Mouse (Mus musculus) layer of hippocampus, adult 8-10 months (tissue): Measurements from ENCODE around the gene Nasp. TPM values are rescaled to one million over a fixed set of nuclear protein-coding genes. Genes with fewer than 3 reads are reported as not detected.
A peak's percentile ranks its signal among the peaks of the same experiment; 100 is the strongest.

Experiments
- DNase-seq, 2 experiments: peaks; one replicate each; pipeline ENCODE4 v3.0.0; 2022; ENCODE audit warnings: low spot score in 2 of 2
- total RNA-seq, 4 experiments: library from RNA; stranded (reverse); gene quantifications; 2 replicates each; pipeline ENCODE4 v1.2.4; 2022

The Nasp gene
- total RNA-seq, 4 experiments from 2014 or later = 21.4 to 36.0 (median 28.5) TPM

GRCm38 (mm10) chr4:116635197-116635596, 7.5 kb upstream of the Nasp start:
- DNase-seq = no peak

- peak; percentile 81 to 88 for DNase-seq
These were observed 403 bp downstream of the Nasp start for GRCm38 (mm10) chr4:116627359-116627716.

- DNase-seq = peak; percentile 30 to 48
These were observed 933 bp downstream of the Nasp start for GRCm38 (mm10) chr4:116626658-116627358.

GRCm38 (mm10) chr4:116624831-116625230, 2.9 kb downstream of the Nasp start:
- DNase-seq = no peak

GRCm38 (mm10) chr4:116615237-116615636, 12.5 kb downstream of the Nasp start:
- DNase-seq = no peak

- no peak for DNase-seq
These were observed 15.1 kb downstream of the Nasp start for GRCm38 (mm10) chr4:116612621-116613020.

GRCm38 (mm10) chr4:116596978-116597881, 30.5 kb downstream of the Nasp start:
- DNase-seq = peak; percentile 88

- no peak for DNase-seq
These were observed 31.4 kb downstream of the Nasp start, which contains the start of gene Ccdc17 for GRCm38 (mm10) chr4:116596379-116596778. Ccdc17 (plus strand) TSS chr4:116596654.

GRCm38 (mm10) chr4:116595793-116596192, 31.9 kb downstream of the Nasp start:
- no peak for DNase-seq

- DNase-seq = no peak
These were observed 69.4 kb downstream of the Nasp start for GRCm38 (mm10) chr4:116558151-116558882.

- peak; percentile 95 to 97 for DNase-seq
These were observed 70.2 kb downstream of the Nasp start, which contains the start of gene Gpbp1l1 for GRCm38 (mm10) chr4:116557306-116558121. Gpbp1l1 (plus strand) TSS chr4:116557658.

GRCm38 (mm10) chr4:116556561-116557305, 71.0 kb downstream of the Nasp start:
- DNase-seq = peak; percentile 92 to 93

- DNase-seq = peak; percentile 66 to 77
These were observed 72.1 kb downstream of the Nasp start, which contains the start of gene Tmem69 for GRCm38 (mm10) chr4:116555413-116556300. Tmem69 (minus strand) TSS chr4:116555936.

- no peak for DNase-seq
These were observed 74.7 kb downstream of the Nasp start for GRCm38 (mm10) chr4:116553035-116553434.

Other genes starting within 250 kb of the Nasp start
- 100 to 1,000 TPM in 2 of 4 experiments, 10 to 100 TPM in 2; 80.6 to 106 (median 96.1) TPM for gene Mast2, start 163.8 kb downstream of the Nasp start, total RNA-seq
- gene Ipp, start 120.4 kb downstream of the Nasp start, total RNA-seq = 10 to 100 TPM; 18.1 to 19.8 (median 19.0) TPM
- 10 to 100 TPM; 10.1 to 15.6 (median 14.4) TPM for gene Tmem69, start 72.0 kb downstream of the Nasp start, total RNA-seq
- 10 to 100 TPM; 44.5 to 56.0 (median 50.0) TPM for gene Gpbp1l1, start 70.3 kb downstream of the Nasp start, total RNA-seq
- 1 to 10 TPM; 4.7 to 7.1 (median 5.7) TPM for gene Ccdc17, start 31.3 kb downstream of the Nasp start, total RNA-seq
- gene Akr1a1, start 23.7 kb upstream of the Nasp start, total RNA-seq = 100 to 1,000 TPM; 403 to 423 (median 409) TPM
- gene Prdx1, start 57.6 kb upstream of the Nasp start, total RNA-seq = 100 to 1,000 TPM; 181 to 205 (median 195) TPM
- gene Mmachc, start 80.5 kb upstream of the Nasp start, total RNA-seq = 10 to 100 TPM; 15.4 to 20.4 (median 17.5) TPM
- gene Ccdc163, start 80.6 kb upstream of the Nasp start, total RNA-seq = 1 to 10 TPM; 4.9 to 8.9 (median 6.2) TPM
- gene Tesk2, start 93.0 kb upstream of the Nasp start, total RNA-seq = 1 to 10 TPM; 4.1 to 5.9 (median 4.7) TPM
- 10 to 100 TPM; 11.3 to 16.1 (median 14.0) TPM for gene Toe1, start 179.7 kb upstream of the Nasp start, total RNA-seq
- gene Mutyh, start 179.8 kb upstream of the Nasp start, total RNA-seq = 1 to 10 TPM; 2.0 to 4.9 (median 2.9) TPM
- gene Hpdl, start 193.8 kb upstream of the Nasp start, total RNA-seq = 1 to 10 TPM; 3.1 to 5.5 (median 5.2) TPM
- 10 to 100 TPM; 14.5 to 17.4 (median 16.1) TPM for gene Zswim5, start 249.4 kb upstream of the Nasp start, total RNA-seq